Comparison of ENCODE assay signal across 20 mouse cellular contexts in genomic region chr1:86293868-86294267, GRCm38 (mm10). TPM values are rescaled to one million over a fixed set of nuclear protein-coding genes. Genes with fewer than 3 reads are reported as not detected.
DNase-seq lines count a peak whose midpoint lies in the region; ATAC-seq lines count a peak whose summit lies in the region.
"Had no signal": no experiment of that assay in that cellular context is flagged by ENCODE, and none has a peak within 500 bp of the region (broad histone marks: within the 10 kb centered on the region; RNA-seq: fewer than 3 reads in every experiment).

No protein-coding gene starts in this region.

- H3K9me3 ChIP-seq in kidney, embryonic 14.5 days (ENCODE audit: control insufficient read depth, low read length): no peaks in the 10 kb centered on the region
- H3K9me3 ChIP-seq in kidney, embryonic 15.5 days (replicated peaks): no peaks in the 10 kb centered on the region
- H3K9me3 ChIP-seq in heart, embryonic 11.5 days (replicated peaks; ENCODE audit: control insufficient read depth, low read length): no peaks in the 10 kb centered on the region
- H3K9me3 ChIP-seq: embryonic facial prominence, embryonic 10.5 days; forebrain, embryonic 13.5 days; hindbrain, embryonic 12.5 days had no signal

- DNase-seq in kidney, adult 11 months: peak; percentile 76
- peak; percentile 65 for DNase-seq in kidney, postnatal 14 days
- DNase-seq in retina, postnatal 1 day: no peak
- no peak for DNase-seq in heart, adult 11 months
- DNase-seq: adrenal gland, postnatal 14 days; cerebellum, adult 11-12 months; forebrain, postnatal 0 days; gastrocnemius, postnatal 14 days; heart, postnatal 10 days; heart, postnatal 4 days had no signal

- H3K36me3 ChIP-seq in kidney, embryonic 14.5 days (ENCODE audit: control insufficient read depth, insufficient read depth, low read length): no peaks in the 10 kb centered on the region
- no peaks in the 10 kb centered on the region for H3K36me3 ChIP-seq in kidney, embryonic 15.5 days
- H3K36me3 ChIP-seq in heart, embryonic 11.5 days (ENCODE audit: control insufficient read depth, insufficient read depth, low read length): no peaks in the 10 kb centered on the region
- H3K36me3 ChIP-seq: embryonic facial prominence, embryonic 10.5 days; hindbrain, embryonic 12.5 days had no signal

- no peaks in the 10 kb centered on the region for H3K27me3 ChIP-seq in kidney, embryonic 14.5 days (ENCODE audit: control insufficient read depth, insufficient read depth, low read length)
- no peaks in the 10 kb centered on the region for H3K27me3 ChIP-seq in kidney, embryonic 15.5 days
- H3K27me3 ChIP-seq in heart, embryonic 11.5 days (ENCODE audit: control insufficient read depth, insufficient read depth, low read length): no peaks in the 10 kb centered on the region

- no peak for ATAC-seq in kidney, embryonic 14.5 days (ENCODE audit: low FRiP score, low TSS enrichment)
- 0 out of 2 replicates have a peak, but pooled peaks have one; percentile 58 for ATAC-seq in kidney, embryonic 15.5 days (replicated peaks; ENCODE audit: low FRiP score)
- no peak for ATAC-seq in granulocyte monocyte progenitor cell, adult 5-6 weeks (replicated peaks; ENCODE audit: poor library complexity, severe bottlenecking)
- no peak for ATAC-seq in heart, embryonic 11.5 days (replicated peaks; ENCODE audit: insufficient number of reproducible peaks, low FRiP score, low TSS enrichment)

- H3K4me3 ChIP-seq in kidney, embryonic 14.5 days (ENCODE audit: low read length): no peak overlapping the region
- no peak overlapping the region for H3K4me3 ChIP-seq in kidney, embryonic 15.5 days (replicated peaks)
- no peak overlapping the region for H3K4me3 ChIP-seq in heart, embryonic 11.5 days (ENCODE audit: low read depth, low read length)
- H3K4me3 ChIP-seq: embryonic facial prominence, embryonic 10.5 days; forebrain, embryonic 13.5 days; hindbrain, embryonic 12.5 days had no signal

- no peak overlapping the region for H3K27ac ChIP-seq in kidney, embryonic 14.5 days (ENCODE audit: low read depth, low read length)
- H3K27ac ChIP-seq in kidney, embryonic 15.5 days: no peak overlapping the region; the same call in 1 of the 2 replicates
- H3K27ac ChIP-seq in heart, embryonic 11.5 days (ENCODE audit: low read depth, low read length): no peak overlapping the region
- H3K27ac ChIP-seq: embryonic facial prominence, embryonic 10.5 days; forebrain, embryonic 13.5 days; hindbrain, embryonic 12.5 days had no signal

- no peak overlapping the region for H3K9ac ChIP-seq in kidney, embryonic 14.5 days (ENCODE audit: low read depth, low read length)
- no peak overlapping the region for H3K9ac ChIP-seq in kidney, embryonic 15.5 days
- no peak overlapping the region for H3K9ac ChIP-seq in heart, embryonic 11.5 days (ENCODE audit: low read depth, low read length)
- H3K9ac ChIP-seq: forebrain, embryonic 13.5 days; forebrain, postnatal 0 days; hindbrain, embryonic 12.5 days had no signal

- no peaks in the 10 kb centered on the region for H3K4me1 ChIP-seq in kidney, embryonic 14.5 days (ENCODE audit: control insufficient read depth, insufficient read depth, low read length)
- H3K4me1 ChIP-seq in kidney, embryonic 15.5 days: no peaks in the 10 kb centered on the region
- peaks cover 10% of the 10 kb centered on the region for H3K4me1 ChIP-seq in heart, embryonic 11.5 days (ENCODE audit: control insufficient read depth, insufficient read depth, low read length)

- 86% methylated on average over 5 of the region's 5 CpGs for WGBS in kidney, embryonic 14.5 days
- 82% methylated on average over 5 of the region's 5 CpGs for WGBS in kidney, embryonic 15.5 days
- 85% methylated on average over 5 of the region's 5 CpGs for WGBS in heart, embryonic 11.5 days (ENCODE audit: insufficient replicate concordance)

- H3K4me2 ChIP-seq in kidney, embryonic 14.5 days (replicated peaks; ENCODE audit: low read depth, low read length): no peak overlapping the region
- H3K4me2 ChIP-seq in kidney, embryonic 15.5 days: no peak overlapping the region
- H3K4me2 ChIP-seq in heart, embryonic 11.5 days: no peak overlapping the region
- H3K4me2 ChIP-seq: forebrain, embryonic 13.5 days; hindbrain, embryonic 12.5 days had no signal

RNA-seq across cellular contexts. Expression of gene B3gnt7, which starts 8.8 kb away (rescaled TPM):
- 5.3 and 8.1 TPM in 2 replicates for polyA plus RNA-seq in kidney, embryonic 14.5 days (2014; fragmentation: Nextera tagmentation; extraction: Ambion mirVana)
- polyA plus RNA-seq in kidney, embryonic 15.5 days (2015; fragmentation: Nextera tagmentation; extraction: Ambion mirVana): 7.5 and 7.8 TPM in 2 replicates
- 1.0 and 3.9 TPM in 2 replicates for total RNA-seq in granulocyte monocyte progenitor cell, adult 5-6 weeks (2014; fragmentation: Nextera tagmentation)
- 0.30 and 0.98 TPM in 2 replicates for total RNA-seq in granulocyte monocyte progenitor cell, adult 5-6 weeks (2017)
- 7.0 and 7.7 TPM in 2 replicates for polyA plus RNA-seq in heart, embryonic 11.5 days (2014; fragmentation: Nextera tagmentation; extraction: Ambion mirVana)
- total RNA-seq: gastrocnemius, adult 18-20 months; MEL had no signal
- polyA plus RNA-seq: C2C12 had no signal

Comparison
In these comparisons a context has a peak if more than half of its experiments do, and no peak if none do; other contexts are left out.
1. DNase-seq: peak in kidney, adult 11 months (single experiment) and kidney, postnatal 14 days (single experiment); none in retina, postnatal 1 day (single experiment) and heart, adult 11 months (single experiment).